Mouse (Mus musculus): ENCODE data around the gene Max. TPM values are rescaled to one million over a fixed set of nuclear protein-coding genes. Genes with fewer than 3 reads are reported as not detected.

Max gene
- polyA plus RNA-seq, 1 experiment from 2014 or later = 7.4 TPM

- H3K36me3 ChIP-seq = peaks cover 86% of the 10 kb centered on the region
- H3K9me3 ChIP-seq = no peaks in the 10 kb centered on the region
- H3K4me1 ChIP-seq = peaks cover 16% of the 10 kb centered on the region
- no peak overlapping the region for H3K27ac ChIP-seq (replicated peaks)
- no peak overlapping the region for H3K9ac ChIP-seq
- no peak overlapping the region for H3K4me2 ChIP-seq
- 68% methylated on average over 10 of the region's 10 CpGs for WGBS
- H3K27me3 ChIP-seq (replicated peaks) = no peaks in the 10 kb centered on the region
- H3K4me3 ChIP-seq = no peak overlapping the region
- no peak for ATAC-seq (ENCODE audit: extremely low read depth, insufficient number of reproducible peaks, low FRiP score, low TSS enrichment)
These were observed 7.1 kb downstream of the Max start for GRCm38 (mm10) chr12:76954698-76955423.

DNA sequence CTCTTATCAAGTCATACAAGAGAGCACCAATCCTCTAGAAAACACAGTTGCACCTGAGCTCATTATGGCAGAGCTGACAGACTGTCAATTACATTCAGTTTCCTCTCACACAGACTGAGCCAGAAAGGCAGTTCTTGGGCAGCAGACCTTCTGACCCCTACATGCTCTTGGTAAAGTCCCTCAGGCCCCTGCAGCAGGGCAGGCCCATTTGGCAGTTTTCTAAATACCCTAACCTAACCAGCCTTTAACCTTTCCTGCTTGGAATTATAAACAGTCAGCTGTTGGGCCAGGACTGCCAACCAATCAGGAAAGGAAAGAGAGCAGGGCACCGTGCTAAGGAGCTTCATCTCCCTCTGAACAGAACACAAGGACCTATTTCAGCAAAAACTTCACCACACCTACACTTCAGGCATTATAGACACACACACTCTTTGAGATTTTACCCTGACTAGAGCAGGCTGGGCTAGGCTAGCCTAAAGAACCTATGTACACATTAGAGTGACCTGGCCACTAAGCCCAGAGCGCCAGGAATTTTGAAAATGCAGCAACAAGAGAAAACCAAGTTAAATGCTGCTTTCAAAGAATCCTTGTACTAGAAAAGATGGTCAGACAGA lies 8.1 kb downstream of the Max start:
- no peak overlapping the region for H3K4me2 ChIP-seq
- WGBS = 77% methylated on average over 2 of the region's 2 CpGs
- H3K9ac ChIP-seq = no peak overlapping the region
- H3K9me3 ChIP-seq = no peaks in the 10 kb centered on the region
- H3K4me1 ChIP-seq = peaks cover 22% of the 10 kb centered on the region
- no peak overlapping the region for H3K4me3 ChIP-seq
- H3K36me3 ChIP-seq = peaks cover 85% of the 10 kb centered on the region
- no peak overlapping the region for H3K27ac ChIP-seq (replicated peaks)
- H3K27me3 ChIP-seq (replicated peaks) = no peaks in the 10 kb centered on the region
- ATAC-seq (ENCODE audit: extremely low read depth, insufficient number of reproducible peaks, low FRiP score, low TSS enrichment) = no peak

DNA sequence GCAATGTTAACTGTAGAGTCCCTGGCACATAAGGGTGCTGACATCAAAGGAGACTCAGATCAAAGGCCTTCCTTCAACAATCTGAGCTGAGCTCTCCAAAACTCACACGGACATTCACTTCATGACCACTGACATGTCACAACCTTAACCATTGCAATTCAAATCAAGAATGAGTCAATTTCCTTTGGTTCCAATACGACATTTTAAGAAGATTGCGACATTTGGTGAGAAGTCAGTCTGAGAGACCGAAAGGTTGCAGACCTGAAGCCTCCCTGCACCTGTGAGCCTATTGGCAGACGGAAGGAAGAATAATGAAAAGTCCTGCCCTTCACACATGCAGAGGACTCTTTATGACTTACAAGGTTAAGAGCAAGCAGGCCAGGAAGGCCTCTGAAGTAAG lies 11.7 kb downstream of the Max start:
- no peak overlapping the region for H3K9ac ChIP-seq
- H3K27ac ChIP-seq (replicated peaks) = no peak overlapping the region
- no peaks in the 10 kb centered on the region for H3K27me3 ChIP-seq (replicated peaks)
- no peaks in the 10 kb centered on the region for H3K9me3 ChIP-seq
- 81% methylated on average over 5 of the region's 5 CpGs for WGBS
- H3K4me1 ChIP-seq = peaks cover 24% of the 10 kb centered on the region
- no peak for ATAC-seq (ENCODE audit: extremely low read depth, insufficient number of reproducible peaks, low FRiP score, low TSS enrichment)
- peaks cover 88% of the 10 kb centered on the region for H3K36me3 ChIP-seq
- no peak overlapping the region for H3K4me2 ChIP-seq
- H3K4me3 ChIP-seq = no peak overlapping the region

DNA sequence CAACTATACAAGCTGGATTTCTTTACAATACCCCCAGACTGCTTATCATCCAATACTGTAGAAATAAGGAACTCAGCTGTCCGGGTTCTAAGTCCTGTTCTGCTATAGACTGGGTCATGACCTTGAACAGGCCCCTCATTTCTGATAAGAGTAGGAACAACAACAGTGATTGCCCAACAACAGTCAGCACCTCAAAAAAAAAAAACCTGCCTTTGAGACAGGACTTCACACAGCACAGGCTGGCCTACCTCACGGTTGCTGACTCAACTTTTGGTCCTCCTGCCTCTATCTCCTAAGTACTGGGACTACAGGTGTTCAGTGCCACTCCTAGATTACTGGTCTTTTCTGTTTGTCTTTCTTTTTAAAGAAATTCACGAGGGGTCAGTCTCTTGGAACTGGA lies 13.2 kb downstream of the Max start:
- ATAC-seq (ENCODE audit: extremely low read depth, insufficient number of reproducible peaks, low FRiP score, low TSS enrichment) = no peak
- no peak overlapping the region for H3K4me2 ChIP-seq
- H3K27ac ChIP-seq (replicated peaks) = no peak overlapping the region

GRCm38 (mm10) chr12:76948185-76948584 lies 13.8 kb downstream of the Max start:
- Histone ChIP-seq H3K27me3 (replicated peaks) (no peaks in the 10 kb centered on the region), H3K4me3 (no peak overlapping the region), H3K9me3 (no peaks in the 10 kb centered on the region), H3K4me2 (no peak overlapping the region), H3K27ac (replicated peaks) (no peak overlapping the region), H3K36me3 (peaks cover 98% of the 10 kb centered on the region), H3K9ac (no peak overlapping the region), H3K4me1 (peaks cover 11% of the 10 kb centered on the region)
- no peak for ATAC-seq (ENCODE audit: extremely low read depth, insufficient number of reproducible peaks, low FRiP score, low TSS enrichment)
- WGBS = 78% methylated on average over 2 of the region's 2 CpGs

More for the DNA sequence above, 13.2 kb downstream of the Max start:
- WGBS = 38% methylated on average over 3 of the region's 3 CpGs
- H3K9ac ChIP-seq = no peak overlapping the region
- H3K9me3 ChIP-seq = no peaks in the 10 kb centered on the region
- no peaks in the 10 kb centered on the region for H3K27me3 ChIP-seq (replicated peaks)
- peaks cover 11% of the 10 kb centered on the region for H3K4me1 ChIP-seq
- no peak overlapping the region for H3K4me3 ChIP-seq
- peaks cover 98% of the 10 kb centered on the region for H3K36me3 ChIP-seq

DNA sequence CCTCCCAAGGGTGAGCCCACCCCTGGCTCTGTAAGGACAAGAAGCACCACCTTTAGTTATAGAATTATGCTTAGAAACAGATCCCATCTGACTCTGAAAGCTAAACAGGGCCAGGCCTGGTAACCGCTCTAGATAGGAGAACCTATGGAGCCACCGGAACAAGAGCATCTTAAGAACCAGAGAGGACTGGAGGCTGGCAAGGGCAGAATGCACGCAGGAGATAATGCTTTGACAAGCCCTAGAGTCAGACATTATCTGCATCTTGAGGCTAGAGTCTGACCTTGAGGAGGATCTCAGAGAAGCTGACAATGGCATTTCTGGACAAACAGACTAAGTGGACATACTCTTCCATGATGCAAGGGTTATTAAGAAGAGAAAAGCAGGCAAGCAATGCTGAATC lies 14.5 kb downstream of the Max start:
- no peaks in the 10 kb centered on the region for H3K27me3 ChIP-seq (replicated peaks)
- H3K4me3 ChIP-seq = no peak overlapping the region
- H3K4me1 ChIP-seq = peaks cover 11% of the 10 kb centered on the region
- no peak overlapping the region for H3K27ac ChIP-seq (replicated peaks)
- 75% methylated on average over 3 of the region's 3 CpGs for WGBS
- ATAC-seq (ENCODE audit: extremely low read depth, insufficient number of reproducible peaks, low FRiP score, low TSS enrichment) = no peak
- H3K9ac ChIP-seq = no peak overlapping the region
- H3K36me3 ChIP-seq = peaks cover 98% of the 10 kb centered on the region
- no peak overlapping the region for H3K4me2 ChIP-seq
- no peaks in the 10 kb centered on the region for H3K9me3 ChIP-seq

GRCm38 (mm10) chr12:76943466-76943865 lies 18.5 kb downstream of the Max start:
- Histone ChIP-seq H3K9ac (no peak overlapping the region), H3K4me2 (no peak overlapping the region), H3K27me3 (replicated peaks) (no peaks in the 10 kb centered on the region), H3K4me3 (no peak overlapping the region), H3K4me1 (peaks cover 20% of the 10 kb centered on the region), H3K27ac (replicated peaks) (no peak overlapping the region), H3K9me3 (no peaks in the 10 kb centered on the region), H3K36me3 (peaks cover 98% of the 10 kb centered on the region)
- ATAC-seq (ENCODE audit: extremely low read depth, insufficient number of reproducible peaks, low FRiP score, low TSS enrichment) = no peak
- WGBS = 90% methylated on average over 6 of the region's 6 CpGs

- Histone ChIP-seq H3K36me3 (peaks cover 98% of the 10 kb centered on the region), H3K4me2 (no peak overlapping the region), H3K4me3 (no peak overlapping the region), H3K27ac (replicated peaks) (no peak overlapping the region), H3K9ac (no peak overlapping the region), H3K4me1 (peaks cover 19% of the 10 kb centered on the region), H3K27me3 (replicated peaks) (no peaks in the 10 kb centered on the region), H3K9me3 (no peaks in the 10 kb centered on the region)
- WGBS = 85% methylated on average over 3 of the region's 3 CpGs
- no peak for ATAC-seq (ENCODE audit: extremely low read depth, insufficient number of reproducible peaks, low FRiP score, low TSS enrichment)
These were observed 19.0 kb downstream of the Max start for GRCm38 (mm10) chr12:76943046-76943445.

GRCm38 (mm10) chr12:76942476-76942875 lies 19.5 kb downstream of the Max start:
- Histone ChIP-seq H3K4me1 (peaks cover 19% of the 10 kb centered on the region), H3K4me2 (no peak overlapping the region), H3K4me3 (no peak overlapping the region), H3K27ac (replicated peaks) (no peak overlapping the region), H3K9me3 (no peaks in the 10 kb centered on the region), H3K27me3 (replicated peaks) (no peaks in the 10 kb centered on the region), H3K36me3 (peaks cover 98% of the 10 kb centered on the region), H3K9ac (no peak overlapping the region)
- ATAC-seq (ENCODE audit: extremely low read depth, insufficient number of reproducible peaks, low FRiP score, low TSS enrichment) = no peak
- 80% methylated on average over 2 of the region's 2 CpGs for WGBS

DNA sequence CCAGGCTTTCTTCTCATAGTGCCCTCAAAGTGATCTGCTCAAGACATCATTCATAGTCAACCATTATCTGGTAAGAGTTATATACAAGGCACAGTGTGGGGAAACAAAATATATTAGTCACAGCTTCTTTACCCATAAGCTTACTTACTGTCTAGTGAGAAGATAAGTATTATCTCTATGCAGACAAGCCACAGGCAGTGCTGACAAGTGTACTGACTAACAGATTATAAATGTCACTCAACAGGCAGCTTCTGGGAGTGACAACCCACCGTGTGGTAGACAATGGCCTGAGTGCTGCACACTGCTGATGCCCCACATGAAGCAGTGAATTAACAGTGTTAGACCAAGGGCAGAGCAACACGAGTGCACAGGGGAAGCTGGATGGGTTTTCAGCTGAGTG lies 20.5 kb downstream of the Max start:
- H3K9me3 ChIP-seq = no peaks in the 10 kb centered on the region
- H3K36me3 ChIP-seq = peaks cover 98% of the 10 kb centered on the region
- H3K4me3 ChIP-seq = no peak overlapping the region
- H3K4me1 ChIP-seq = peaks cover 19% of the 10 kb centered on the region
- no peak overlapping the region for H3K4me2 ChIP-seq
- no peak for ATAC-seq (ENCODE audit: extremely low read depth, insufficient number of reproducible peaks, low FRiP score, low TSS enrichment)
- no peak overlapping the region for H3K27ac ChIP-seq (replicated peaks)
- H3K27me3 ChIP-seq (replicated peaks) = no peaks in the 10 kb centered on the region
- H3K9ac ChIP-seq = no peak overlapping the region
- WGBS = 18% methylated on average over 2 of the region's 2 CpGs

DNA sequence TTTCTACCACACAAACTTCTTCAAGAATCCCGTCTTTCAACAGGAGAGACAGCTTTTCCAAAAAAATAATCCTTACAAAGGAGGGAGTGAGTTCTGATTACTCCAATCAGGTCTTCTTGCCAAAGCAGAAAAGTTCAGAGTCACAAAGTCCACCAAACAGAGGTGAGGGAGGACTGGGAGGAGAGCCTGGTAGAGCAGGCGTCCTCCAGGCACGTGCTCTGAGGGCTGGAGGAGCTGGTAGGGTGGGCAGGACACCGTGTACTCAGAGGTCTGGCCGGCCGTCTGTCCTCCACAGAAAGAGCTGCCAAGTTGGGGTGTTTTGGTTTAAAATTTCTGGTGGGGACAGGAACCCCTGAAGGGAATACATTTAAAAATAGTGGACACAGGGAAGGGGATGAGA lies 24.0 kb downstream of the Max start:
- no peak for ATAC-seq (ENCODE audit: extremely low read depth, insufficient number of reproducible peaks, low FRiP score, low TSS enrichment)
- Histone ChIP-seq H3K27ac (replicated peaks) (no peak overlapping the region), H3K9me3 (no peaks in the 10 kb centered on the region), H3K9ac (no peak overlapping the region), H3K4me2 (no peak overlapping the region), H3K4me1 (peaks cover 19% of the 10 kb centered on the region), H3K27me3 (replicated peaks) (no peaks in the 10 kb centered on the region), H3K36me3 (peaks cover 93% of the 10 kb centered on the region), H3K4me3 (no peak overlapping the region)
- 95% methylated on average over 6 of the region's 6 CpGs for WGBS

DNA sequence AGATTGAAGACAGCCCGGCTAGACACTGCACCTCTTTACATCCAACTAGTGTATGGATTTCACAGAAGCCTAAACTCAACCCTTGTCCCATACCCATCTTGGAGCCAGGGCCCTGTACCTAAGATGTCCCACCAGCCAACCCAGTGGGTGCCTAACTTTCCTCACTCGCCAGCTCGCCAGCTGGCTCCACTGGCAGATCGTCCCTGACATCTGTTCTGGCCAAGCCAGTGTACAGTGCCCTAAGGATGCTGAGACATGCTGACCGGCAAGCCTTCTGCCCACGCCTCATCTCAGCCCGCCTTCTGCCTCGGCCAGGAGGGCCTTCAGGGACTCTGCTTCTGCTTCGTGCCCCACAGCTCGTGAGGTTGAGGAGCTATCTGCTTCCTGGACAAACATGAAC lies 25.8 kb downstream of the Max start:
- Histone ChIP-seq H3K27me3 (replicated peaks) (no peaks in the 10 kb centered on the region), H3K4me1 (peaks cover 6% of the 10 kb centered on the region), H3K36me3 (peaks cover 78% of the 10 kb centered on the region), H3K4me2 (no peak overlapping the region), H3K9ac (no peak overlapping the region), H3K4me3 (no peak overlapping the region), H3K27ac (replicated peaks) (no peak overlapping the region), H3K9me3 (no peaks in the 10 kb centered on the region)
- WGBS = 89% methylated on average over 10 of the region's 10 CpGs
- no peak for ATAC-seq (ENCODE audit: extremely low read depth, insufficient number of reproducible peaks, low FRiP score, low TSS enrichment)
